Mouse (Mus musculus): ENCODE measurements at regions not wholly inside any gene's neighbourhood (a gene's known extent, or its start where the extent isn't known, plus 50 kb on each side); places are given as distances from the start of the nearest gene placed in this dataset.

DNA sequence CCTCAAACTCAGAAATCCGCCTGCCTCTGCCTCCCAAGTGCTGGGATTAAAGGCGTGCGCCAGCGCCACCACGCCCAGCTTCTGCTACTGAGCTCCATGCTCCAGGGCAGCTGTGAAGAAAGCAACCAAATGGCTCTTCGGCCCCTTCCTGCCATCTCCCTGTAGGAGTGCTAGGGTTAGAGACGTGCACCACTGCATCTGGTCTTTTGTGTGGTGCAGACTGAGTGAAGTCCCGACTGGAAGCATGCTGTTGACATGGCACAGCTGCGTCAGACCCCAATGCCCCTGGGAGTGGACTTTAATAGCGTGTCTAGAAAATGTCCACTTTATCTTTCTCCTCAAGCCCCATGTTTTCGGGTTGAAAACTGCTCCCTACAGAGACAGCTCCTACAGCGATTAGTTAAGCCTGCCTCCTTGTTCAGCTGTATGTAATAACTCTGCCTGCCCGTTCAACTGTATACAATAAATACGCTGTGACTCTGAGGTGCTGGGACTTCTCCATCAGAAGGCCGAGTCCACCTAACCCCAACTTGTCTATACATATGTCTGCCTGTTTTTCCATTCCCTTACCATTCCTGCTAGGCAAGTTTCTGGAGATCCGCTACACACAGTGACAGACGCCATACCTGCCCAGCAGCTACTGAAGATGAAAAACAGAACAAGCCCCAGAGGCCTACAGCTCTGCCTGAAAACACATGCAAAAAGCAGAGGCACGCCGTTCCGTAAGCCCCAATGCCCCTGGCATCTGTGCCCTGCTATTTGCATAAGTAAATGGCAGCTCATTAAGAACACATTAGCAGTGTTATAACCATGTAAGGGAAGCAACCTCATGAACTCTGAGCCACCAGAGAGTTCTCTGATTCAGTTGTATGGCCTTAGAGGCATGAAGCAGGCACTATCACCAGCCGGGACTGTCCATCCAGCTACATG lies 105.2 kb downstream of the Ier5 start:
- no peak for DNase-seq

GRCm38 (mm10) chr1:154983325-154983724 lies 99.0 kb upstream of the Cacna1e start:
- no peak for DNase-seq

DNA sequence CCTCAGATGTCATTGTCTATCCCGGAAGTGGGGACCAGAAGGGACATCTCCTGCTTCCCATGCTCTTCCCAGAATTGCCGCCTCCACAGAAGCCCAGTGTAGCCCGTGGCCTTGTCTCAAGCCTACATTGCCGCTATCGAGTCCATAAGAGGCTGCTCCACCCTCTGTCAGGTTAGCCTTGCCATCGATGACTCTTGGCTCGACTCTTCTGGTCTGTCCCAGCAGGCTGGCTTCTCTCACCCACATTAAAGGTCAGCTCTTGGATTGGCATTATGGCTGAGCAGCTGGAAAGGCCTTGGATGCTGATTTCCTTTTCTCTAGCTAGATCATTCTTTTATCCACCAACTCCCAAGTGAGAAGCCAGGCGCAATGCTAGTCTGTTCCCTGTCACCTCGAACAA lies 98.5 kb upstream of the Cacna1e start:
- no peak for DNase-seq

DNA sequence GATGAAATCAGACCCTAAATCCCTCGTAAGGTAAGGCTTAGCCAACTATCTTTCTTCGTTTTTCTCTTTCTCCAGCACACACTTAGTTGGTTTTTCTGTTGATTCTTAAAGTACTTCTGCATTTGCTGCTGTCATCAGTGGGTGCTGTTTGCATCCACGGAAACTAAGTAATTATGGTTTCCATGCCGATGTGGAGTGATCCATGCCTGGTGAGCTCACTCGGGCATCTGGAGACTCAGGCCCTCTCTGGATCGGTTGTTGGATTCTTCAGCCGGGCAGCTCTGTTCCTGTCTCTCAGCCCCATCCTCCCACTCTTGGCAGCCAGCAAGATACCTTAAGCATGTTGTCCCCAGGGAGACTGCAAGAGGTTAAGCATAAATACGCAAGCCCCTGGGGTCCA lies 97.4 kb upstream of the Cacna1e start:
- no peak for DNase-seq

DNA sequence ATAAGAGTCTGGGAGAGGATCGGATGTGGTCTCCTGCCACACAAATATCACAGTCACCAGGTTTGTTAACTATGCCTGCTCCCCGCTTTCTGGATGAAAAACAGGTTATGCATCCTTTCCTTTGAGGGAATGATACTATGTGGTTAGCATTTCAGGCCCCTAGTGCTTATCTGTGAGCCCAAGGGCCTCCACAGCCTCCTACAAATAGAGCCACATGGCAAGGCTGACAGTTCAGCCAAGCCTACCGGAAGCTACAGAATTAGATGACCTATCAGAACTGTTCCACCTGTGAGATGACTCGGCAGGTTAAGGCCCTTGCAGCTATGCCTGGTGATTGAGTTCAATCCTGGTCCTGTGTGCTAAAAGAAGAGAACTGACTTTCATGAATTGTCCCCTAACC lies 91.4 kb upstream of the Cacna1e start:
- no peak for DNase-seq

DNA sequence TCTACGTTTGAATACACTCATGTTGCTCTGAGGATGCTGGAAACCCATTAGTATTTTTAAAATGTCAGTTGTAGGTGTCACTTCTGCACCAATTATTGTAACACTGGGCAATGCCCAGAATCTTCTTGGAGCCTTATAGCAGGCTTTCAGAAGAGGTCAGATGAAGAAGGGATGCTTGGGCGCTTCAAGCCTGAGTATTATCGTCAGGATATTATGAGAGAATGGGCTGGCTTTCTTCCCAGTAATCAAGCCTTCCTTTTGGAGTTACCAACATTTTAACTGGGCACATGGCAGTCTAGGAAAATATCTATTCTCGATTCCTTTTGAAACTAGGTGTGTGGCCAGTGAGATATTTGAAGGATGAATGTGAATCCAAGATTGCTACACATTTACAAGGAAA lies 77.0 kb upstream of the Cacna1e start:
- DNase-seq = no peak

DNA sequence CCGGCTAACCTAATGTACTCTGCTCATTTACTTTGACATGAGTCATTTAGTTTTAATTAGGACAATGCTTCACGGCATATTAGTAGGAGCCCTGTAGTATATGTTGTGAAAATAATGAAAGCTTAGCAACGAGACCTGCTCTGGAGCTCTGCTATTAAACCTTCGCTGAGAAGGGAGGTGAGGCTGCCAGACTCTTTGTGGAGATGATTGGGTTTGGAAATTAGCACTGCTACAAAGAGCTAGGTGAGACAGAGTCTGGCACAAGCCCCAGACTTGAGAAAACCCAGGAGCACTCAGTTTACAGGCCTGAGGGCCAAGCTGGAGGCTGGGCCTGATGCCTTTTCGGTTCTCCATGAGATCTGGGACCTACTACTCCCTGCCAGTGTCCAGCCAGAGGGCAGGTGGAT lies 72.3 kb upstream of the Cacna1e start:
- DNase-seq = no peak

- no peak for DNase-seq
These were observed 68.4 kb upstream of the Cacna1e start for GRCm38 (mm10) chr1:154952679-154953078.
